Mouse (Mus musculus) limb, embryonic 14.5 days (tissue): ENCODE data around the gene 2610301B20Rik. TPM values are rescaled to one million over a fixed set of nuclear protein-coding genes. Genes with fewer than 3 reads are reported as not detected.
A peak's percentile ranks its signal among the peaks of the same experiment; 100 is the strongest.

Experiments used
- ATAC-seq: fragments of 200-750 bp; cut with Nextera tagmentation; 2 replicates; pipeline ENCODE4 v1.8.0; 2017; ENCODE audit warnings: low read depth, moderate number of reproducible peaks, moderate TSS enrichment; ENCODE audit not compliant: low FRiP score
- DNase-seq: peaks from one replicate; pipeline ENCODE4 v3.0.0-alpha.2; 2015; ENCODE audit warnings: low spot score
- H3K27ac ChIP-seq: fragments of 300-500 bp; sonication (generic); replicated peaks from 2 replicates; pipeline ENCODE4 v1.5.1; 2014; ENCODE audit warnings: low read depth, mild to moderate bottlenecking, low read length, moderate library complexity, mixed read lengths
- H3K27me3 ChIP-seq: fragments of 300-500 bp; sonication (generic); 2 replicates; pipeline ENCODE4 v1.6.1; 2014; ENCODE audit warnings: low read length, mixed read lengths; ENCODE audit not compliant: control insufficient read depth, insufficient read depth
- H3K36me3 ChIP-seq: fragments of 300-500 bp; sonication (generic); 2 replicates; pipeline ENCODE4 v1.6.1; 2014; ENCODE audit warnings: mild to moderate bottlenecking, low read length, moderate library complexity, mixed read lengths; ENCODE audit not compliant: control insufficient read depth, insufficient read depth
- H3K4me1 ChIP-seq: fragments of 300-500 bp; sonication (generic); 2 replicates; pipeline ENCODE4 v1.6.1; 2014; ENCODE audit warnings: antibody characterized with exemption, low read length, mixed read lengths; ENCODE audit not compliant: control insufficient read depth, insufficient read depth
- H3K4me2 ChIP-seq: fragments of 300-500 bp; sonication (generic); replicated peaks from 2 replicates; pipeline ENCODE4 v1.6.1; 2014; ENCODE audit warnings: low read depth, mild to moderate bottlenecking, low read length, moderate library complexity; ENCODE audit not compliant: severe bottlenecking
- H3K4me3 ChIP-seq: fragments of 300-500 bp; sonication (generic); replicated peaks from 2 replicates; pipeline ENCODE4 v1.5.1; 2014; ENCODE audit warnings: low read length
- H3K9ac ChIP-seq: fragments of 300-500 bp; sonication (generic); 2 replicates; pipeline ENCODE4 v1.6.1; 2014; ENCODE audit warnings: mild to moderate bottlenecking, low read depth, low read length, moderate library complexity; ENCODE audit not compliant: severe bottlenecking
- H3K9me3 ChIP-seq: fragments of 300-500 bp; sonication (generic); 2 replicates; pipeline ENCODE4 v1.6.1; 2016; ENCODE audit warnings: low read length; ENCODE audit not compliant: control insufficient read depth
- POLR2A ChIP-seq: fragments of 200-500 bp; IDR thresholded peaks from 2 replicates; pipeline ENCODE4 v1.8.0; 2012; ENCODE audit warnings: inconsistent platforms, mild to moderate bottlenecking, moderate library complexity, borderline replicate concordance; ENCODE audit not compliant: insufficient read depth, insufficient read length; ENCODE audit errors: extremely low read depth
- WGBS: fragments of 180-500 bp; shearing (Covaris S2); extraction: QIAGEN DNeasy Blood & Tissue Kit; methylation state at CpG from one replicate; pipeline ENCODE4 v1.1.7; 2014; 5-methylcytosine and 5-hydroxymethylcytosine counted together
- polyA plus RNA-seq, 2 experiments: library from polyadenylated mRNA; depleted of rRNA in 1 of 2; stranded (reverse) in 1 of 2; unstranded in 1 of 2; fragments of >200 nt; fragmentation: Nextera tagmentation in 1 of 2; extraction: Ambion mirVana in 1 of 2; gene quantifications; 2 replicates each; pipeline versions ENCODE4 v1.2.1 to v1.2.3; 2012 to 2014

Gene 2610301B20Rik
- polyA plus RNA-seq, 2 experiments, result 25.2 to 30.4 TPM

DNA sequence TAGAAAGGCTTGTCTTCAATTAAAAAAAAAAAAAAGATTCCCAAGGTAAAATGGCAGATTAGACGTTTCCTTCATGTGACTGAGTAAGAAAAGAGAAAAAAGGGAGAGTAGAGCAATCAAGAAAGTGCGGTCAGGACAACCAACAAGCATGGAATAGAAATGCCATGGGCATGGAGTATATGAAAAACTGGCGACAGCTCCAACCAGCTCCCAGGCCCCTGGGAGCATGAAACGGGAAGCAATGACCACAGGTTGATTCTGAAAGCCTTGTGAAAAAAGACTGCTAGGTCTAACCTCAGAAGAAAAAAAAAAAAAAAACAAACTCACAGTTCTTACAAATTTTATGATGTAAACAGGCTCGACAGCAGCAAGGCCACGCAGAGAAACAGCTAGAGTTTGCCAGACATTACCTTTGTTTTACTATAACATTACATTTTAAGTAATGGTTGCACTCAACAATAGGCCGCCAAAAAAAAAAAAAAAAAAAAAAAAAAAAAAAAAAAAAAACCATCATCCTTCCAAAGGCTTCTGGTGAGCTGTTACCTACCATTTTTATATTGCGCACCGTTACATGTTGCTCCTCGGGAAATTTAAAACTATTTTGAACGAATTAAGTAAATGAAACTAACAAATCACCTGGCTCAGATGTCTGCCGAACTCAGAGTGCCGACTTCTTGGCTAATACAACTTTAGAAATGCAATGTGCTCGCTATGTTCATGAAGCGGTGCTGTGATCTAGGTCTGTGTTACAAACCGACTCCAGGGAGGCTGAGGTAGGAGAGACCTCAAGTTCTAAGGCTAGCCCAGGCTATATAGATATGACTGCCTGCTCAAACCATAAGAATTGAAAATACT lies 1.4 kb upstream of the 2610301B20Rik start:
- DNase-seq (no peak), ATAC-seq (no peak)
- Histone ChIP-seq H3K4me3 (peak overlapping the region; percentile 95), H3K4me2 (peak overlapping the region; percentile 42), H3K4me1 (peaks cover 11% of the 10 kb centered on the region), H3K27me3 (no peaks in the 10 kb centered on the region), H3K9ac (peak overlapping the region; percentile 89; the same call in 1 of the 2 replicates), H3K9me3 (no peaks in the 10 kb centered on the region), H3K36me3 (no peaks in the 10 kb centered on the region), H3K27ac (0 out of 2 replicates have a peak overlapping the region, but pooled peaks have one; percentile 99)
- TF ChIP-seq POLR2A, result no peak
- WGBS, result 25% methylated on average over 16 of the region's 16 CpGs

DNA sequence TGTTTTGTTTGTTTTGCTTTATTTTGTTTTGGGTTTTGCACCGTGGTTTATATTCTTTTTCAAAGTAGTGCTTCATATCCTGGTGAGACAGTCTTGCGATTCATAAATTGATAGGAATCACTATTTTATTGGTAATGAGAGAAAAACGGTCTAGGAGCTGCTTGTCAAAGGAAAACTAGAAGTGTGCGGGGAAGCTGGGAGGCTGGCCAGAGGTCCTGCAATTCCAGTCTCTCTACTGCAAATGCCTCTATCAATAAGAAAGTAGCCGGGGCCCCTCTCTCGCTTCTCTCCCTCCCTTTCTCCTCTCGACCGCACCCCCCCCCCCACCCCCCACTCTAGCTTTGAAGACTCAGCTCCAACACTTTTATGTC lies 764 bp upstream of the 2610301B20Rik start:
- no peaks in the 10 kb centered on the region for H3K36me3 ChIP-seq
- H3K4me3 ChIP-seq, result peak overlapping the region; percentile 95
- under 1% methylated on average over 5 of the region's 8 CpGs for WGBS
- H3K27ac ChIP-seq, result peak overlapping the region; percentile 99; the same call in 1 of the 2 replicates
- ATAC-seq (peak; percentile 52), DNase-seq (no peak)
- no peaks in the 10 kb centered on the region for H3K9me3 ChIP-seq
- TF ChIP-seq POLR2A, result no peak
- peak overlapping the region; percentile 42 for H3K4me2 ChIP-seq
- no peaks in the 10 kb centered on the region for H3K27me3 ChIP-seq
- H3K9ac ChIP-seq, result peak overlapping the region; percentile 89; the same call in 1 of the 2 replicates
- peaks cover 11% of the 10 kb centered on the region for H3K4me1 ChIP-seq

DNA sequence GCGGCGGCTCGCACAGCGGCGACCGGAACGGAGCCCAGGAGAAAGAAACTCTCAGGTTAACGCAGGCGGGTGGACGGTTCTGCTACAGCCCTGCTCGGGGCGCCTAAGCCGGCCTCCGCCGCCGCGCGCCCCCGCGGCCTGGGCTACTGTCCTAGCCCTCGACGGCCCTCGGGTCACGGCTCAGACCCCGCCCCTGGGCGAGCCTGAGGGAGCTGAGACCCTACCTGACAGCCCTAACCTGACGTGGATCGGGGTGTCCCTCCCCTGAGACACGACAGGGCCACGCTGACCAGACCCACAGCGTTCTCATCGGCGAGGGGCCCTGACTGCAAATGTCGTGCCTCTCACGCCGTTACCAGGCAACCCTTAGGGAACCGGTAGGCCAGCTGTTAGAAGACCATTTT lies 422 bp downstream of the 2610301B20Rik start:
- Histone ChIP-seq H3K4me1 (peaks cover 11% of the 10 kb centered on the region), H3K4me2 (peak overlapping the region; percentile 83), H3K27me3 (no peaks in the 10 kb centered on the region), H3K27ac (peak overlapping the region; percentile 99), H3K36me3 (no peaks in the 10 kb centered on the region), H3K9me3 (no peaks in the 10 kb centered on the region), H3K9ac (peak overlapping the region; percentile 89), H3K4me3 (peak overlapping the region; percentile 95)
- DNase-seq (peak; percentile 26), ATAC-seq (peak; percentile 69)
- no peak for TF ChIP-seq POLR2A
- WGBS, result under 1% methylated on average over 35 of the region's 37 CpGs

DNA sequence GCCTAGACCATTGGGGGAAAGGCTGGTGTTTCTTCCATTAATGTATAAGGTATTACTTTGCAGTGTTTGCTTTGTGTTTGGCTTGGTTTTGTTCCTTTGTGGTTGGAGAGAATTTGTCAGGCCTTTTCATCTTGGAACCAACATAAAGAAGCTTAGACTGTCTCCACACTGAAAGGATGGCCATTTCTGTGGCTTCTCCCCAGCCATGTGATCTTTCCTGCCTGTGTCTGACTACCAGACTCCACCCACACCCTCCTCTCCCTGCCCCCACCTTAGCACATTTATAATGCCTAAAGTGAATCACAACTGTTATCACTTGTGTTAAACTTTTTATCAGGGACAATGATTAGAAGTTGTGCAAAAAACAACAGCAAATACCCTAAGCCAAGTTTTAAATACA lies 1.1 kb downstream of the 2610301B20Rik start:
- TF ChIP-seq POLR2A, result no peak
- 0 out of 2 replicates have a peak, but pooled peaks cover 3% of the 10 kb centered on the region for H3K36me3 ChIP-seq
- H3K27me3 ChIP-seq, result no peaks in the 10 kb centered on the region
- DNase-seq (no peak), ATAC-seq (no peak)
- peak overlapping the region; percentile 83 for H3K4me2 ChIP-seq
- peaks cover 11% of the 10 kb centered on the region for H3K4me1 ChIP-seq
- H3K9ac ChIP-seq, result peak overlapping the region; percentile 89
- H3K27ac ChIP-seq, result no peak overlapping the region
- H3K9me3 ChIP-seq, result no peaks in the 10 kb centered on the region
- H3K4me3 ChIP-seq, result peak overlapping the region; percentile 95

DNA sequence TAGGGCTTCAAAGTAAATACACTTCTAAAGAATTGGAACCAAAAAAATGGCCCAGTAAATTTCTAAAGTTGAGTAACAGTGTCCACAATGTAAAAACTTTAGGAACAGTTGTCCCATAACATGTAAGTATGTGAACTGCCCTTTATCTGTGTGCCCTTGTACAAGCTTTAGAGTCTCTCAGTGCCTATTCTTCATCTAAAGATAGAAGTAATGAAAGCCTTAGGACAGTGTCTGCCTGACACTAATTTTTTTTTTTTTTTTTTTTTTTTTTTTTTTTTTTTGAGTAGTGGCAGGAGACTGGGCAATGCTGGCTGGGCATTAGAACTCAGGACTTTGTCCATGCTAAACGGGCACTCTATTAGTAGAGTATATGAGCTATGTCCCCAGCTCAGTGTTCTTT lies 2.8 kb downstream of the 2610301B20Rik start:
- Histone ChIP-seq H3K27ac (no peak overlapping the region), H3K4me1 (peaks cover 14% of the 10 kb centered on the region), H3K9ac (no peak overlapping the region), H3K9me3 (no peaks in the 10 kb centered on the region), H3K27me3 (no peaks in the 10 kb centered on the region), H3K4me3 (no peak overlapping the region), H3K36me3 (peaks cover 3% of the 10 kb centered on the region; the same call in 1 of the 2 replicates), H3K4me2 (no peak overlapping the region)
- ATAC-seq, result no peak
- TF ChIP-seq POLR2A, result no peak
- DNase-seq, result no peak
- WGBS, result 83% methylated on average over 1 of the region's 1 CpGs
